Mouse (Mus musculus) spleen, adult 2 months (tissue): ENCODE results near the gene Btg2.

Experiments
- CTCF ChIP-seq: fragments of 200-500 bp; IDR thresholded peaks from 2 replicates; pipeline ENCODE4 v1.5.1; 2011; ENCODE audit warnings: mild to moderate bottlenecking, inconsistent platforms; ENCODE audit not compliant: insufficient read depth, insufficient read length, insufficient replicate concordance; ENCODE audit errors: extremely low read depth
- POLR2A ChIP-seq: fragments of 200-500 bp; IDR thresholded peaks from 2 replicates; pipeline ENCODE4 v1.6.1; 2011; ENCODE audit warnings: low read depth, low read length, inconsistent platforms

DNA sequence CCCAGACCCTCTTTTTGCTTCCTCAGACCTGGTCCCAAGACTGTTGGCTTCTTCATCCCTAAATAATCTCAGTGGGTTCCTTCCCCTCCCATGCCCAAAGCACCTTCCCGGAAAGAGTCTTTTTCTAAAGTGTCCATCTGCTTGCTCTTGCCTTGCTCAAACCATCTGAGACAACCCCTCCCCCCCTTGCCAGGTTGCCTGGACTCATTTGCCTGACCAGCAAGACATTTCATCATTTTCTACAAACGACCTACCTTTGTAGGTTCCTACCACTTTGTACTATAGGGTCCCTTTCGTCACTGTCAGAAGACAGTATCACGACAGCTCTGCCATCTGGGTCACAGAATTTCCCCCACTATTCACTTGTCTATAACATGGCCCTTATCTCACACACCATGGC is 1.5 kb upstream of the Btg2 start:
- TF ChIP-seq CTCF = no peak
- TF ChIP-seq POLR2A = no peak
